Mouse (Mus musculus): ENCODE data around the gene 9530002B09Rik.

9530002B09Rik gene

GRCm38 (mm10) chr4:122688975-122689374 lies at the start of gene 9530002B09Rik:
Gene 9530002B09Rik (plus strand): TSS chr4:122689275.
- in situ Hi-C loops (cut with MboI; ENCODE audit: low pct_unique_long_range_greater_than_20kb in 1 of 2, low sequenced_read_pairs in 2 of 2, unreplicated experiment in 1 of 2) = no loop called here
